Mouse (Mus musculus): ENCODE results near the gene Wdr25. TPM values are rescaled to one million over a fixed set of nuclear protein-coding genes. Genes with fewer than 3 reads are reported as not detected.

The Wdr25 gene
- polyA plus RNA-seq (2017; shearing (Covaris generic)) = 8.4 TPM

DNA sequence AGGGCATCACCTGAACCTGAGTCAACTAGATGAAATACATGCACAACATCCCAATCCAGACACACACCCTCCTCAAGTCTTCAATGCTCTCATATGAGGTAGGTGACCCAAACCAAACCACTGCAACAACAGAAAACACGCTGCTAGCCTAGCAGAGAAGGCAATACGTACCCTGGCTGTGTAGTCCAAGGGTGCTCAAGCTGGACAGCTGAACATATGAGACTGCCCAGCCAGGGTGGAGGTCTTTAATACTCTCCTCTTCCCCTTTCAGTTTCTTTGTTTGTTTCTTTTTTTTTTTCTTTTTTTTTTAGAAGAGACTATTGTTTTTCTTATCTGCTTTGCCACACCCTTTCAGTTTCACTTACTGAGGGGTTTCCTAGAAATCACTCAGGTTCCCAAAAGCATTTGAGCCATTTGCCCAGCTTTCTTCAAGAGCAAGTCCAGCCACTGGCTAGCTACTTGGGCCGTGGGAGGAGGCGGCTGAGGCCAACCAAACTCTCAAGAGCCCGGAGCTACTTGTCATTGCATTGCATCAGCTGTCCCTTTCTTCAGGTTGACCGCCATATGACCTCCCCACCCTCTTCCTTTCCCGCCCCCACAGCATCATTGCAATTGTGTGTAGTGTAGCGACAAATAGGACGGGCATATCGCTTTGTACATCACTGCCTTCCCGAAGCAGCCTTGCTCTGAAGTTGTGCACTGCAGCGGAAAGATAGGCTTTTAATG lies at the start of gene Wdr25:
Gene Wdr25, plus strand, starts transcription at position 643 of the 726 bp plus-strand sequence.

DNA sequence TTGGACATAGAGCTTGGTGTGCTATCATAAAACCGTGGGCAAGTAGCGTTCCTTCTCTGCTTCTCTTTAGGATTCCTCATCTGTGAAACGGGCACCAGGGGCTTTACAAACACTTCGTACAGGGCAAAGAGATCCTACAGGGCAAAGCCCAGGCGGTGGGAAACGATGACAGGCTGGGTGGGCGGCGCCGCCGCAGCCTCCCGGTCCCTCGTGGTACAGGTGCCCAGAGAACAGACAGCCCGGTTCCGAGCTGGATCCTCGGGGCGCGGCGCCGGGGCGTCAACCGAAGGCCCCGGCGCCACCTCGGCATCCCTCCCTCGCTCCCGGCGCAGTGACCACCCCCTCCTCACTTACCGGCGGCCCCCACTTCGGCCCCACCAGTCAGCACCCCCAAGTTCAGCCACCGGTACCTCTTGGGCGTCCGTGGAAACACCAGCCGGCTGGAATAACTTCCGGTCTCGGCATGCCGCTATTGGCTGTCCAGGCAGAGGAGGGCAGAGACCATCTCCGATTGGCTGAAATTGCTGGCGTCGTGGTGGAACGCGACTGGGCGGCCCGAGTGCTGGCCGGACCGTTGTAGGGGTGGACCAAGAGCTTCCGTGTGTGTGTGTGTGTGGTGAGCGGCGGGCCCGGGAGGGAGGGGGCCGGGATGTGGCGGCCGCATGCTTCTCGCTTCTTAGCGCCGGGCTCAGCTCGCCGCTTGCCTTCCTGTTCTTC lies 442 bp downstream of the Wdr25 start, which contains the start of gene Wars:
Gene Wars, minus strand, starts transcription at position 460 of the 717 bp plus-strand sequence.

DNA sequence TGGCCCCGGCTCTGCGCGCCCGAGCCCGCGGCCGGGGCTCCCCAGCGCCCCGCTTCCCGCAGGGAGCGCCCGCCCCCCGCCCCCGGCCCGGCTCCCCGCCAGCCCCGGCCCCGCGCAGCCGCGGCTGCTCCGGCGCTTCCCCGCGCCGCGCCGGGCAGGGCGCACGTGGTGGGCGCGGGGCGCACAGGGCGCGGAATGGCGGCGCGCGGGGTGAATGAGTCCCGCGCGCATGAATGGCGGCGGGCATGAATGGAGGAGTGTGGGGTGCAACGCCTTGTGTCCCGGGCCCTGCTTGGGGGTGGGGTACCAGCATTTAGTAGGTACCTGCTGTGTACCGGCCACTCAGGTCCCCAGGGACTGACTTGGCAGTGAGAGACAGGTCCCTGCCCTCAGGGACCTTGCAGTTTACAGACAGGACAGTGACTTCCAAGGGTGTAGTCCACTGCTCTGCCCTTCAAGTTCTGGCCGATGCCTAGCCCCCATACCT lies 174.8 kb downstream of the Wdr25 start, which contains the start of gene Begain:
Gene Begain, minus strand, starts transcription at position 51 of the 487 bp plus-strand sequence.

Other genes with a start within 250 kb of the Wdr25 start
- gene Degs2, start 191.3 kb upstream of the Wdr25 start, polyA plus RNA-seq (2017; shearing (Covaris generic)) = 6.7 TPM
- gene Yy1, start 100.7 kb upstream of the Wdr25 start, polyA plus RNA-seq (2017; shearing (Covaris generic)) = 7.5 TPM
- gene Slc25a29, start 57.7 kb upstream of the Wdr25 start, polyA plus RNA-seq (2017; shearing (Covaris generic)) = 8.6 TPM
- 2.0 TPM for gene Slc25a47, start 57.6 kb upstream of the Wdr25 start, polyA plus RNA-seq (2017; shearing (Covaris generic))
- 103 TPM for gene Wars, start 543 bp downstream of the Wdr25 start, polyA plus RNA-seq (2017; shearing (Covaris generic))
- gene Begain, start 174.6 kb downstream of the Wdr25 start, polyA plus RNA-seq (2017; shearing (Covaris generic)) = 0.26 TPM

All from CD4-positive, CD25-positive, alpha-beta regulatory T cell, adult 9 weeks (primary cell).